Mouse (Mus musculus): ENCODE measurements around the gene Ndufa6. TPM values are rescaled to one million over a fixed set of nuclear protein-coding genes. Genes with fewer than 3 reads are reported as not detected.
A peak's percentile ranks its signal among the peaks of the same experiment; 100 is the strongest.
"Not testable (repeated sequence)": the region's sequence is repeated elsewhere in the genome, so short reads cannot be mapped to it uniquely, and the experiment has no call there.

Ndufa6 gene
- total RNA-seq, 2 experiments from 2014 or later = 206 to 211 TPM

- no peak for DNase-seq (ENCODE audit: extremely low spot score in 1 of 2, low spot score in 2 of 2)
- H3K4me3 ChIP-seq = peak within 1 kb of the TSS; percentile 53
- peak within 1 kb of the TSS; percentile 90 for H3K27ac ChIP-seq
- TF ChIP-seq CTCF (IDR thresholded peaks at IDR 0.05) = no peak
- intact Hi-C loops (cut with DNase I) = loop anchor here (2.0 kb wide), 2 partner anchors 25 to 37 kb away; partner anchors contain the start of gene Ndufa6
These were observed 26.0 kb upstream of the Ndufa6 start, which contains the start of gene Cyp2d22 for GRCm38 (mm10) chr15:82379871-82380713. Cyp2d22 (minus strand) TSS chr15:82380260.

GRCm38 (mm10) chr15:82379511-82379870 lies 25.4 kb upstream of the Ndufa6 start:
- Histone ChIP-seq H3K4me3 (peak overlapping the region; percentile 53), H3K27ac (peak overlapping the region; percentile 90)
- intact Hi-C loops (cut with DNase I) = loop anchor here (2.0 kb wide), 1 partner anchor 25 kb away; the partner anchor contains the start of gene Ndufa6
- no peak for TF ChIP-seq CTCF (IDR thresholded peaks at IDR 0.05)
- no peak for DNase-seq (ENCODE audit: extremely low spot score in 1 of 2, low spot score in 2 of 2)

- intact Hi-C loops (cut with DNase I) = loop anchor here (2.0 kb wide), 1 partner anchor 24 kb away; the partner anchor contains the start of gene Ndufa6
These were observed 24.4 kb upstream of the Ndufa6 start for GRCm38 (mm10) chr15:82378261-82379180.

GRCm38 (mm10) chr15:82377701-82378100 lies 23.6 kb upstream of the Ndufa6 start:
- intact Hi-C loops (cut with DNase I) = loop anchor here (2.0 kb wide), 1 partner anchor 23 kb away; the partner anchor contains the start of gene Ndufa6
- Histone ChIP-seq H3K27ac (peak overlapping the region; percentile 90), H3K4me3 (no peak overlapping the region)
- no peak for TF ChIP-seq CTCF (IDR thresholded peaks at IDR 0.05)
- DNase-seq (ENCODE audit: extremely low spot score in 1 of 2, low spot score in 2 of 2) = no peak

More at GRCm38 (mm10) chr15:82378261-82379180, 24.4 kb upstream of the Ndufa6 start:
- Histone ChIP-seq H3K4me3 (no peak overlapping the region), H3K27ac (peak overlapping the region; percentile 90)
- DNase-seq (ENCODE audit: extremely low spot score in 1 of 2, low spot score in 2 of 2) = no peak
- TF ChIP-seq CTCF (IDR thresholded peaks at IDR 0.05) = no peak

- Histone ChIP-seq H3K4me3 (no peak overlapping the region), H3K27ac (peak overlapping the region; percentile 84)
- peak in 1 of 2 experiments; percentile 45 for DNase-seq (ENCODE audit: extremely low spot score in 1 of 2, low spot score in 2 of 2)
- intact Hi-C loops (cut with DNase I) = no loop called here
- no peak for TF ChIP-seq CTCF (IDR thresholded peaks at IDR 0.05)
These were observed 22.4 kb upstream of the Ndufa6 start for GRCm38 (mm10) chr15:82376393-82377138.

GRCm38 (mm10) chr15:82375855-82376254 lies 21.7 kb upstream of the Ndufa6 start:
- intact Hi-C loops (cut with DNase I) = no loop called here
- no peak for DNase-seq (ENCODE audit: extremely low spot score in 1 of 2, low spot score in 2 of 2)
- Histone ChIP-seq H3K27ac (no peak overlapping the region; the same call in 1 of the 2 replicates), H3K4me3 (no peak overlapping the region)
- TF ChIP-seq CTCF (IDR thresholded peaks at IDR 0.05) = no peak

GRCm38 (mm10) chr15:82374437-82374836 lies 20.3 kb upstream of the Ndufa6 start:
- Histone ChIP-seq H3K27ac (no peak overlapping the region), H3K4me3 (no peak overlapping the region)
- no peak for DNase-seq (ENCODE audit: extremely low spot score in 1 of 2, low spot score in 2 of 2)
- intact Hi-C loops (cut with DNase I) = no loop called here
- TF ChIP-seq CTCF (IDR thresholded peaks at IDR 0.05) = no peak

GRCm38 (mm10) chr15:82372991-82373390 lies 18.9 kb upstream of the Ndufa6 start:
- no peak for DNase-seq (ENCODE audit: extremely low spot score in 1 of 2, low spot score in 2 of 2)
- Histone ChIP-seq H3K4me3 (no peak overlapping the region), H3K27ac (no peak overlapping the region)
- intact Hi-C loops (cut with DNase I) = no loop called here
- no peak for TF ChIP-seq CTCF (IDR thresholded peaks at IDR 0.05)

- intact Hi-C loops (cut with DNase I) = no loop called here
- DNase-seq (ENCODE audit: extremely low spot score in 1 of 2, low spot score in 2 of 2) = no peak
- H3K4me3 ChIP-seq = no peak overlapping the region
- TF ChIP-seq CTCF (IDR thresholded peaks at IDR 0.05) = no peak
- H3K27ac ChIP-seq = no peak overlapping the region
These were observed 18.3 kb upstream of the Ndufa6 start for GRCm38 (mm10) chr15:82372446-82372845.

- Histone ChIP-seq H3K27ac (no peak overlapping the region), H3K4me3 (no peak overlapping the region)
- intact Hi-C loops (cut with DNase I) = no loop called here
- no peak for TF ChIP-seq CTCF (IDR thresholded peaks at IDR 0.05)
- no peak for DNase-seq (ENCODE audit: extremely low spot score in 1 of 2, low spot score in 2 of 2)
These were observed 14.7 kb upstream of the Ndufa6 start for GRCm38 (mm10) chr15:82368851-82369250.

- TF ChIP-seq CTCF (IDR thresholded peaks at IDR 0.05) = no peak
- no peak overlapping the region for H3K27ac ChIP-seq
- no peak overlapping the region for H3K4me3 ChIP-seq
- DNase-seq (ENCODE audit: extremely low spot score in 1 of 2, low spot score in 2 of 2) = no peak
- intact Hi-C loops (cut with DNase I) = no loop called here
These were observed 14.0 kb upstream of the Ndufa6 start for GRCm38 (mm10) chr15:82368146-82368545.

- H3K27ac ChIP-seq; intact Hi-C loops (cut with DNase I); H3K4me3 ChIP-seq; DNase-seq (ENCODE audit: extremely low spot score in 1 of 2, low spot score in 2 of 2): not testable (repeated sequence)
These were observed 10.4 kb upstream of the Ndufa6 start for GRCm38 (mm10) chr15:82364561-82364960.

GRCm38 (mm10) chr15:82363801-82364200 lies 9.7 kb upstream of the Ndufa6 start:
- H3K27ac ChIP-seq; DNase-seq (ENCODE audit: extremely low spot score in 1 of 2, low spot score in 2 of 2); H3K4me3 ChIP-seq; intact Hi-C loops (cut with DNase I): not testable (repeated sequence)

All from left cerebral cortex, adult 2 months (tissue).